Mouse (Mus musculus): Measurements from ENCODE around the gene Fermt2. TPM values are rescaled to one million over a fixed set of nuclear protein-coding genes. Genes with fewer than 3 reads are reported as not detected.
A peak's percentile ranks its signal among the peaks of the same experiment; 100 is the strongest.

Fermt2 gene
- polyA plus RNA-seq, 1 experiment from 2014 or later = 245 TPM

DNA sequence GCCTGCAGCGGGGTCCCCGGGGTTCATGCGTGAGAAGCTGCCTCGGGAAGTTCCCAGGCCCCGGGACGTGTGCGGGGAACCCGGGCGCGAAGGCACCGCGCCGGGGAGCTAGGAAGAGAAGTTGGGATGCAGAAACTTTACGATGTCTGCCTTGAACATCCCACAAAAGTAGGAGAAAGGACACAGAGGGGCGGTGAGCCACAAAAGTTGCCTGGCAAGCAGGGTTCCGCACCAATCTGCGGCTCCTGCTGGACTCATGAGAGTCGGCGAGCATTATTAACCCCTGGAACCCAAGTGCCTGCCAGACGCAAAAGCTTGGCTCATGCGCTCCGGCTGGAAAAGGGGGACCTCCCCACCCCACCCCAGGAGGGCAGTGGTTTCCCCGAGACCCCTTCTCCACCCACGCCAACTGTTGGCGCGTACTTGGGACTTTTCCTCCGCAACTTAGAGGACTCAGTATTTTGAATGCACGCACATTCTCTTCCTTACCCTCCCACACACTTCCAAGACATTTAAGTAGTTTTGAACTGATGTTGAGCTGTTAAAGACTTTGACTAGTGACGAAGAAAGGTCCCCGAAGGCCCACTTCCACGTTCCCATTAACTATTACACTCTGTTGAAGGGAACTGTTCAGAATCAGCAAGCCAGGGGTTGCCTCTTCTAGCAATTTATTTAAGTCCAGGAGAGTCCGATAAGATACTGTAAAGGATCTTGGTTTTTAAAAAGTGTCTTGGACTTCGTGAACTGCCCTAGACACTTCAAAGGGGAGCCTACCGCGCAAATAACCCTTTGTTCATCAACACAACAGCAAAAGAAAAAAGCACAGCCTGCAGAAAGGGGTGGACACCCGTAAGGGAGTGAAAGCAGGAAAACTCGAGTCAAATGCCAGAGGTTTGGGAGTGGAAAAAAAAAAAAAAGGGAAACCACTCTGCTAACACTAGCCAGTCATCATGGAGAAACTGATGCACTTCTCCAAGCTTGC, 737 bp upstream of the Fermt2 start:
- Histone ChIP-seq H3K36me3 (ENCODE audit: control insufficient read depth, insufficient read depth, low read length) (no peaks in the 10 kb centered on the region; the same call in 1 of the 2 replicates), H3K27me3 (ENCODE audit: control insufficient read depth, insufficient read depth, low read length) (no peaks in the 10 kb centered on the region), H3K9ac (replicated peaks; ENCODE audit: low read depth, low read length) (peak overlapping the region; percentile 80), H3K4me2 (replicated peaks; ENCODE audit: low read depth, low read length) (peak overlapping the region; percentile 62), H3K27ac (ENCODE audit: low read length) (peak overlapping the region; percentile 97), H3K4me3 (ENCODE audit: low read depth, low read length) (peak overlapping the region; percentile 76), H3K9me3 (ENCODE audit: control insufficient read depth, low read depth, low read length) (no peaks in the 10 kb centered on the region), H3K4me1 (ENCODE audit: control insufficient read depth, insufficient read depth, low read length) (peaks cover 15% of the 10 kb centered on the region; the same call in 1 of the 2 replicates)
- 2% methylated on average over 37 of the region's 37 CpGs for WGBS
- peak; percentile 11; the same call in 1 of the 2 replicates for ATAC-seq (ENCODE audit: insufficient number of reproducible peaks, insufficient read depth, low FRiP score, low read depth)

DNA sequence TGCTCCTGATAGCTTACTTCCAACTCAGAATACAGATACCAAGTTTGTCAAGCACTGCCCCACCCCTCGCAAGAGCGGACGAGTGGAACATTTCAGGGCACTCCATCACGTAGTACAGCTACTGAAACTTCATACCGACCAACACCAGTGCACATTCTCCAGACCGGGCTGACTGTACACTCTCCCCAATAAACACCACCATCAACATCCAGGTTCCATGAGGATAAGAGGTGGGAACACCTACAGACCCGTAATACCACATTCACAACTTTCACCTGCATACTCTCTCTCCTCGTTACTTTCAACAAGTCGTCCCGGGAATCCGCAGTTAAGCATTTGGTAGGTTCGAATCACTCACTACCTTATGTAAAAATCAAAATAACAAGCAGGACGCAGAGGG, 1.1 kb downstream of the Fermt2 start:
- 0% methylated on average over 13 of the region's 13 CpGs for WGBS
- Histone ChIP-seq H3K36me3 (ENCODE audit: control insufficient read depth, insufficient read depth, low read length) (no peaks in the 10 kb centered on the region; the same call in 1 of the 2 replicates), H3K27me3 (ENCODE audit: control insufficient read depth, insufficient read depth, low read length) (no peaks in the 10 kb centered on the region), H3K9ac (replicated peaks; ENCODE audit: low read depth, low read length) (peak overlapping the region; percentile 80), H3K4me1 (ENCODE audit: control insufficient read depth, insufficient read depth, low read length) (peaks cover 15% of the 10 kb centered on the region; the same call in 1 of the 2 replicates), H3K4me3 (ENCODE audit: low read depth, low read length) (peak overlapping the region; percentile 76), H3K4me2 (replicated peaks; ENCODE audit: low read depth, low read length) (peak overlapping the region; percentile 62), H3K27ac (ENCODE audit: low read length) (peak overlapping the region; percentile 97), H3K9me3 (ENCODE audit: control insufficient read depth, low read depth, low read length) (no peaks in the 10 kb centered on the region)
- ATAC-seq (ENCODE audit: insufficient number of reproducible peaks, insufficient read depth, low FRiP score, low read depth) = no peak

GRCm38 (mm10) chr14:45515771-45516170, 14.1 kb downstream of the Fermt2 start:
- 78% methylated on average over 11 of the region's 11 CpGs for WGBS
- no peak for ATAC-seq (ENCODE audit: insufficient number of reproducible peaks, insufficient read depth, low FRiP score, low read depth)
- H3K27ac ChIP-seq (ENCODE audit: low read length) = no peak overlapping the region
- H3K9ac ChIP-seq (replicated peaks; ENCODE audit: low read depth, low read length) = no peak overlapping the region
- no peaks in the 10 kb centered on the region for H3K9me3 ChIP-seq (ENCODE audit: control insufficient read depth, low read depth, low read length)
- no peak overlapping the region for H3K4me2 ChIP-seq (replicated peaks; ENCODE audit: low read depth, low read length)
- 0 out of 2 replicates have a peak, but pooled peaks cover 3% of the 10 kb centered on the region for H3K4me1 ChIP-seq (ENCODE audit: control insufficient read depth, insufficient read depth, low read length)
- no peak overlapping the region for H3K4me3 ChIP-seq (ENCODE audit: low read depth, low read length)
- H3K36me3 ChIP-seq (ENCODE audit: control insufficient read depth, insufficient read depth, low read length) = no peaks in the 10 kb centered on the region; the same call in 1 of the 2 replicates
- no peaks in the 10 kb centered on the region for H3K27me3 ChIP-seq (ENCODE audit: control insufficient read depth, insufficient read depth, low read length)

DNA sequence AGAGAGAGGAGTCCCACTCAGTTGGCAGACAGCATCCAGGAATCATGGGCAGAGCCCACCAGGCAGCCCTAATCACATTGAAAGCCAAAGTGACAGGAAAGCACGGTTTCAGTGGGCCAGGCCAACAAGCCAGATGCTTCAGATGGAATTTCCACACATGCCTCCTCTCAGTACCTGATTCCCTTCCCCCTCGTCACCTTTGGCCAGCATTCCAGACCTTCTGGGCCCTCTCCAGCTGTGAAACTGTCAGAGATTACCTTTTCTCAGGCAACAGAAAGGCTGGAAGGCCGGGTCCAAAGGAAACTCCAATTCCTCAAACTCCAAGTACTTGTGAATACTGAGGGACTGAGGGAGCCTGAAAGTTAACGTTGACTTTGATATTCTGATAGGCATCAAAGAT, 19.1 kb downstream of the Fermt2 start:
- no peaks in the 10 kb centered on the region for H3K36me3 ChIP-seq (ENCODE audit: control insufficient read depth, insufficient read depth, low read length)
- ATAC-seq (ENCODE audit: insufficient number of reproducible peaks, insufficient read depth, low FRiP score, low read depth) = no peak
- H3K4me3 ChIP-seq (ENCODE audit: low read depth, low read length) = no peak overlapping the region
- H3K9ac ChIP-seq (replicated peaks; ENCODE audit: low read depth, low read length) = no peak overlapping the region
- peaks cover 25% of the 10 kb centered on the region; the same call in 1 of the 2 replicates for H3K4me1 ChIP-seq (ENCODE audit: control insufficient read depth, insufficient read depth, low read length)
- H3K9me3 ChIP-seq (ENCODE audit: control insufficient read depth, low read depth, low read length) = no peaks in the 10 kb centered on the region
- WGBS = 22% methylated on average over 4 of the region's 4 CpGs
- H3K4me2 ChIP-seq (replicated peaks; ENCODE audit: low read depth, low read length) = no peak overlapping the region
- no peaks in the 10 kb centered on the region for H3K27me3 ChIP-seq (ENCODE audit: control insufficient read depth, insufficient read depth, low read length)
- no peak overlapping the region for H3K27ac ChIP-seq (ENCODE audit: low read length)

- no peak overlapping the region for H3K9ac ChIP-seq (replicated peaks; ENCODE audit: low read depth, low read length)
- no peaks in the 10 kb centered on the region for H3K9me3 ChIP-seq (ENCODE audit: control insufficient read depth, low read depth, low read length)
- 29% methylated on average over 4 of the region's 4 CpGs for WGBS
- no peak for ATAC-seq (ENCODE audit: insufficient number of reproducible peaks, insufficient read depth, low FRiP score, low read depth)
- H3K4me3 ChIP-seq (ENCODE audit: low read depth, low read length) = no peak overlapping the region
- H3K4me1 ChIP-seq (ENCODE audit: control insufficient read depth, insufficient read depth, low read length) = peaks cover 25% of the 10 kb centered on the region; the same call in 1 of the 2 replicates
- H3K4me2 ChIP-seq (replicated peaks; ENCODE audit: low read depth, low read length) = no peak overlapping the region
- no peak overlapping the region for H3K27ac ChIP-seq (ENCODE audit: low read length)
- H3K27me3 ChIP-seq (ENCODE audit: control insufficient read depth, insufficient read depth, low read length) = no peaks in the 10 kb centered on the region
- no peaks in the 10 kb centered on the region; the same call in 1 of the 2 replicates for H3K36me3 ChIP-seq (ENCODE audit: control insufficient read depth, insufficient read depth, low read length)
These were observed 22.0 kb downstream of the Fermt2 start for GRCm38 (mm10) chr14:45507923-45508322.

DNA sequence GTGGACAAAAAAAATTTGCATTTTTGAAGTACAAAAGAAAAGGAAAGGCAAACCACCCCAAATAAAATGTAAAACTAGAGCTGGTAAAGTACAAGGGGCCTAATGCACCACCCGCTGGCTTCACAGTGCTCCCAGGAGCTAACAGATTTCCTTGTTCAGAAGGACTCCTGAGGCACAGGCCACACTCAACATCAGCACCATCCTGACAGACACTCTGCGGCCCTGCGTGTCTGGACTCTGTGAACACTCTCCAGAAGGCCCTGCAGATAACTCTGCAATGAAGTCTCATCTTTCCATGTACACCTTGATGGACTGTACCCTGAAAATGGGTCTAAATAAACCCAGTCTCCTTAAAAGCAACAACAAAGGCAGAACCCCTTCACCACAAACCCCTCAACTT, 22.5 kb downstream of the Fermt2 start:
- Histone ChIP-seq H3K4me3 (ENCODE audit: low read depth, low read length) (no peak overlapping the region), H3K4me1 (ENCODE audit: control insufficient read depth, insufficient read depth, low read length) (peaks cover 25% of the 10 kb centered on the region; the same call in 1 of the 2 replicates), H3K27ac (ENCODE audit: low read length) (no peak overlapping the region), H3K36me3 (ENCODE audit: control insufficient read depth, insufficient read depth, low read length) (no peaks in the 10 kb centered on the region; the same call in 1 of the 2 replicates), H3K9ac (replicated peaks; ENCODE audit: low read depth, low read length) (no peak overlapping the region), H3K4me2 (replicated peaks; ENCODE audit: low read depth, low read length) (no peak overlapping the region), H3K27me3 (ENCODE audit: control insufficient read depth, insufficient read depth, low read length) (no peaks in the 10 kb centered on the region), H3K9me3 (ENCODE audit: control insufficient read depth, low read depth, low read length) (no peaks in the 10 kb centered on the region)
- 69% methylated on average over 3 of the region's 3 CpGs for WGBS
- 0 out of 2 replicates have a peak, but pooled peaks have one; percentile 18 for ATAC-seq (ENCODE audit: insufficient number of reproducible peaks, insufficient read depth, low FRiP score, low read depth)

DNA sequence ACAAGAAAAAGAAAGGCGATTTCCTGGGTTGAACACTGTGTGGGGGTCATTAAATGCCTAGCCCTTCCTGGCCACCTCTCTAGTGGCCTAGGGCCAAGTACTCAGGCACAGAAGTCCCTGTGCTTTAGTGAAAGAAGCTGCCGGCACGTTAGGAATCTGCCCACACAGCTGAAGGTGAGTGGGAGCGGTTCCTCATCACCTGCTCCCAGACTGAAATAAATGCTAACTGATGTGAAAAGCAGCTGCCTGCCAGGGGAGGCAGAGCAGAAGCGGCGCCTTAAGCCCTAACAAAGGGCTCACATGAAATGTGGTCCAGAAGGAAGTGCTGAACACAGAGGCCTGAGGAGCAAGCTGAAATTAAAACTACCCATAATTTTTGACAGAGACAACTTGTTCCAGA, 22.9 kb downstream of the Fermt2 start:
- Histone ChIP-seq H3K27ac (ENCODE audit: low read length) (no peak overlapping the region), H3K9ac (replicated peaks; ENCODE audit: low read depth, low read length) (no peak overlapping the region), H3K27me3 (ENCODE audit: control insufficient read depth, insufficient read depth, low read length) (no peaks in the 10 kb centered on the region), H3K4me2 (replicated peaks; ENCODE audit: low read depth, low read length) (no peak overlapping the region), H3K4me1 (ENCODE audit: control insufficient read depth, insufficient read depth, low read length) (peaks cover 25% of the 10 kb centered on the region; the same call in 1 of the 2 replicates), H3K4me3 (ENCODE audit: low read depth, low read length) (no peak overlapping the region), H3K36me3 (ENCODE audit: control insufficient read depth, insufficient read depth, low read length) (no peaks in the 10 kb centered on the region; the same call in 1 of the 2 replicates), H3K9me3 (ENCODE audit: control insufficient read depth, low read depth, low read length) (no peaks in the 10 kb centered on the region)
- ATAC-seq (ENCODE audit: insufficient number of reproducible peaks, insufficient read depth, low FRiP score, low read depth) = no peak
- 28% methylated on average over 6 of the region's 6 CpGs for WGBS

- Histone ChIP-seq H3K27me3 (ENCODE audit: control insufficient read depth, insufficient read depth, low read length) (no peaks in the 10 kb centered on the region), H3K4me1 (ENCODE audit: control insufficient read depth, insufficient read depth, low read length) (peaks cover 25% of the 10 kb centered on the region; the same call in 1 of the 2 replicates), H3K9ac (replicated peaks; ENCODE audit: low read depth, low read length) (no peak overlapping the region), H3K9me3 (ENCODE audit: control insufficient read depth, low read depth, low read length) (no peaks in the 10 kb centered on the region), H3K36me3 (ENCODE audit: control insufficient read depth, insufficient read depth, low read length) (no peaks in the 10 kb centered on the region; the same call in 1 of the 2 replicates), H3K4me3 (ENCODE audit: low read depth, low read length) (no peak overlapping the region), H3K27ac (ENCODE audit: low read length) (no peak overlapping the region), H3K4me2 (replicated peaks; ENCODE audit: low read depth, low read length) (no peak overlapping the region)
- WGBS = 75% methylated on average over 4 of the region's 4 CpGs
- no peak for ATAC-seq (ENCODE audit: insufficient number of reproducible peaks, insufficient read depth, low FRiP score, low read depth)
These were observed 23.8 kb downstream of the Fermt2 start for GRCm38 (mm10) chr14:45506165-45506564.
